Mouse (Mus musculus) spleen, postnatal 14 days (tissue): ENCODE results near the gene Nav2.

Experiments used
- DNase-seq, 2 experiments: peaks; one replicate each; pipeline ENCODE4 v3.0.0; 2021 to 2022; ENCODE audit warnings: low spot score in 2 of 2

Gene Nav2

DNA sequence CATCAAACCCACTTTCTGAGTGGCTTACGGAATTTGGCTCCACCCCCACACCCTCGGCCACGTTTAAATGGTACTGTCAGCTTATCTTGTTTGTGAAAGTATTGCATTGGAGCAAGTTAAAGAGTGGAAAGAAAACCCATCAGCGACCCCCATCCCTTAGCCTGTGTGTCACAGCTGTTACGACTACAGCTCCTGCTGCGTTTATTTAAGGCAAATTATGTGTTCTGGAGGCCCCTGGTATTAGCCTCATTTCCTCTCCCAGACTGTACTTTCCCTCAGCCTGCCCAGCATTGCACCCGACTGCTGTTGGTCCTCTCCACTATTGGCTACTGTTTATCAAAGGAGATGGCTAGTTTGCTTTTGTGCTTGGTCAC lies 569.4 kb downstream of the Nav2 start:
- DNase-seq, result no peak

DNA sequence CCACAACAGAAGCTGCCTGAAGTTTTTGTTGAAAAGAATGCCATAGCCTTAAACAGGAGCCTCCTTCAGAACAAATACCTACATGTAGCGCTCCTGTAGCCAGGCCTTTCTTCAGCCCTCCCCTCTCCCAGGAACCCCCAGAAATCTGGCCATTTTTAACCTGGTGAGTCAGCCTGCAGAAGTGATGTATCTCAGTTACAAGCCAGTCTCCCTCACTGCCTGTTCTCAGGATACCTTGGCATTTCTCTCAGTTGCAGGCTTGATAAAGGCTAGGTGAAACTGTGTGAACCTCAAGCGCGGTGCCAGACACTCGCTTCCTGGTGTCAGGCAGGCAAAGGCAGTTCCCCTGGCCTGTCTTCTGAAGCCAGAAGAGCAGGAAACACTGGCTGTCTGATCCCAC lies 570.4 kb downstream of the Nav2 start:
- no peak for DNase-seq

DNA sequence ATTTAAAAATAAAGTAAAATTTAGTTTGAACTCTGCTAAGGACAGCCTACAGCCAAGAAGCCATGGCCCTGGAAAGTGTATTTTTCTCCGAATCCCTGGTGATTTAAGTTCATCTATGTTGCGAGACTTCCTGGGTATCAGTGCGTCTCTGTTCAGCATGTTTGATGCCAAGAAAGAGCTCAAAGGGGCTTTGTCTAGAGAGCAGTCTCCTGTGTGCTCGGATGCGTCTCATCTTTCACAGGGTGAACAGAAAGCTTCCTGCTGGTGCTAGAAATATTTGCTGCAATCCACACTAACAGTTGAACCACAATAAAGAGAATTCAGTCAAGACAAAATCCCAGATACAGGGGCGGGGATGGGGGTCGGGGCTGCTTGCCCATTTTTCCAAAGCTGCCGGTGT lies 572.4 kb downstream of the Nav2 start:
- no peak for DNase-seq

DNA sequence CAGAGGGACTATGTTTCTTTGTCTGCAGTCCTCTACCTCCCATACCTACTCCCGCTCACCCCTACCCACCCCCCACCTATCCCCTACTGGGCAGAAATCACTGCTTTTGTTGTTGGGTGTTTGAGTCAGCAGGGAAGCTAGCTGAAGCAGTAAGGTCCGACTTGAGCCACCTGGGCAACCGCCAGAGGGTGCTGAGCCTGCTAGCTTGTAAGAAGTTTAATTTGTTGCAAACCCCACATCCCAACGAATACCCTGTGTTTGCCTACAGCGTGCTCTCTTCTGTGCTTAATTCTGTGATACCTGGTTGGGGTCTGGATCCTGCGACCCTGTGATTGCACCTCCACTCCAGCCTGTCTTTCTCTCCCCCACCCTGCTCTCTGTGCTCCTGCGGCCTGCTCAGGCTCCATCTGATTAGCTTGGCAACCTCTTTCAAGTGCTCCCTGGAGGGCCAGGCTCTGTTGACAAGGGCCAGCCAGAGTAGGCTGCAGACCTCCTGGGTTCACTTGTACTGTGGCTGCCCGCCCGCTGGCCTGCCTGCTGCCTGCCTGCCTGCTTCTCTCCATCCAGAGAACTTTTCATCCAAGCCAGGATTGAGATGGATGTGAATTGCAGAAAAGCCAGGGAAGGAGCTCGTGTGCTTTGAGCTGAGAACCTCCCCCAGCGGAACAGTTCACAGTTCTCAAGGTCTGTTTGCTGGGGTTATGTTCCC lies 575.7 kb downstream of the Nav2 start:
- DNase-seq, result no peak

DNA sequence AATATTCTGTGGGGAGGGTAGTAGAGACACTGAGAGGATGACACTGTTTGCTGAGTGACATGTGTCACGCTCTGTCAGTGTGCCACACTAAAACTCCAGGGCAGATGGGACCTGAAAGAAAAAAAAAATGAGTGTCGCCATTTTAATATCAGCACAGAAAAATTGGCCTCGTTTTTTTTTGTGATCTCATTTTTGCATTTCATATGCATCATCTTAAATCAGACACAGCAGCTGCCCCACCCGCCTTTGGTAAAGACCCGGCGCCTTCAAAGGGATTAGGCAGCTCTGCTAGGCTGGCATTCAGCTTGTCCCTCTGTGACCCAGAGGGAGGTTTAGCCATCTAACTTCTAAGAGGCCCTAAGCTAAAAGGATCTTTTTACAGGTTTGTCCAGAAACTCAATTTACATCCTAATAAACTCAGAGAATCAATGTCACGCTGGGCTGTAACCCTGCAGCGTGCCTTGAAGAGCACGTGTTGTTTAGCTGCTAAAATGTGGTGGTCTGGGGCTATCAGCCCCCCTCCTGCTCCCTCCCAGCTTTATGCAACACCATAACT lies 576.9 kb downstream of the Nav2 start:
- no peak for DNase-seq

DNA sequence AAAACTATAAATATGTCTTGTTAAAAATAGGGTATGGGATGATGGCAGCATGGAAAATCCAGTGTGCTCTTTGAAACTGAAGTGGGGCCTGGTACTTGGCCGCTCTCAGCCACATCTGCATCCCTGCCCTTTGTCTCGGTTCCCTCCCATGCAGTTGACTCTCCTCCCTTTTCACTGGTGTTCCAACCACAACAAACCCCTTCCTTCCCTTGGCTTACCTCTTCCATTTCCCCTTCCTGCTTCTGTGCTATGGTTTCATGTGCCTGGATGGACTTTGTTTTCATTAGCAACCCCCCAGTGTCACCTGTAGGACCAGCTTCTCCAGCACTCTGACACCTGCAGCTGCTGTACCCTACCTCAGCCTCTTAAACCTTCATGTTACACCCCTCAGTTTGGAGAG lies 578.8 kb downstream of the Nav2 start:
- no peak for DNase-seq

DNA sequence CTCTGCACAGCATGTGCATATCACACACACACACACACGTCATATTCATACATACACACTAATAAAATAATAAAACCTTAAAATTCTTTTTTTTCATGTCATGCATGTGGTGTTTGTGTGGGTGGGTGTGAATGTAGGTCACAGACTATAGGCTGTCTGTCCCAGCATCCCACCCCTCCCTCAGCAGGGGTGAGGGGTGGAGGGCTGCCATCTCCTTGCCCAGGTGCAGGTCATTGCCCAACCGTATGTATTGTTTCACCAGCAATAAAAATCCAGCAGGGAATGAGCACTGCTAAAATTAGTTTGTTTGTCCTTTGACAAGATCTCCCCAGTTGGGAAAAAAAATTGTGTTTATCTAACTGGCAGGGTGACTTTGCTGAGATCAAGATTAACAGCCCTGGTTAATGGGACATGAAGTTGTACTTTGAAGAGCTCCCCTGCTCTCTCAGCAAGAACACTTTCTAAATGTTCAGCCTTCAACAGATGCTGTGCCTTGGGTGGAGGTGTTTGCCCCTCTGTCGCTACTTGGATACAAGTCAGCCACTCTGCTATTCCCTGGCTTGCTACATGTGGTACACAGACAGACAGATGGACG lies 580.1 kb downstream of the Nav2 start:
- DNase-seq, result no peak

DNA sequence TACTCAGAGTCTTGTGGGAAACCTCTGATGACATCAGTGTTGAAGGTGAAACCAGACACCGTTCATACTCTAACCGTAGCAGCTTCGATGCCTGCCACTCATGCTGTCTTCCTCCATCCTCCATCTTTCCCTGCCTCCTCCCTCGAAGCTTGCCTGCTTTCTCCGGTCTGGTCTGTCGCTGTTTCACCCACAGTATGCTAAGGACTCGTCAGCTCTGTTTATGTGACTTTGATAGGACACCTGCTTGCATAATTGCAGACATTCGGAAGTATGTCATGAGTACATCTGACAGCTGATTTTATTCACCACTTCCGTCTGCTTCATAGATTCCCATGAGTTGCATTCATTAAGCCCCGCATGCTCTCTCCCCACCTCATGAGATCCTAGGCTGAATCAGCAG lies 582.3 kb downstream of the Nav2 start:
- DNase-seq, result no peak

DNA sequence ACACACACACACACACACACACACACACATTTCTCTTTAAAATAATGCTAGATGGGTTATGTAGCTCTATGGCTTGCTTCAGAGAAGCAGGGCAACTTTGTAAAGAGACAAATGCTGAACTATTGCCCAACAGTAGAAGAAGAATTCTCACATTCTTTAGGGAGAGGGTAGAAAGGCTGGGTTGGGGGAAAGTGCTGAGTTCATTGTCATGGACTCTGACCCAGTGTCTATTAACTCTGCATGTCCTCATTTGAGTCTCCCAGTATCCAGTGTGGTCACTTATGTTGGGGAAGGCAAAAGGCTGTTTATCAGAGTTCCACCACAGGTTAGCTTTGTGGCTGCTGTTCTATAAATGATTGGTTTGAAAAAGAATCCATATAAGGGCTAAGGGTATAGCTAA lies 584.1 kb downstream of the Nav2 start:
- DNase-seq, result no peak

DNA sequence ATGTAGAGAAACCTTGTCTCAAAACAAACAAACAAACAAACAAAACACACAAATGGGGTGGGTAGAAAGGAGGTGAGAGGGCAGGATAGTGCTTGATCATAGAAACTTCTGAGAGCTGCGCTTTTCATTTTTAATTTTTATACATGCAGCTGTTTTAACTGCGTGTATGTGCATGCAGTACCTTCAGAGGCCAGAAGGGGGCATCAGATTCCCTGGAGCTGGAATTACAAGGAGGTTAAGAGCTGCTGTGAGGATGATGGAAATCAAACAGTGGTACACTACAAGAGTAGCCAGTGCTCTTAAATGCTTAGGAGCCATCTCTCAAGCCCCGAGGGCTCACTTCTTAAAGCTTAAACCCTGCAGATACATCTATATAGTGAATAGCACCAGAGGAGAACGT lies 584.7 kb downstream of the Nav2 start:
- DNase-seq, result peak in 1 of 2 experiments; percentile 21

DNA sequence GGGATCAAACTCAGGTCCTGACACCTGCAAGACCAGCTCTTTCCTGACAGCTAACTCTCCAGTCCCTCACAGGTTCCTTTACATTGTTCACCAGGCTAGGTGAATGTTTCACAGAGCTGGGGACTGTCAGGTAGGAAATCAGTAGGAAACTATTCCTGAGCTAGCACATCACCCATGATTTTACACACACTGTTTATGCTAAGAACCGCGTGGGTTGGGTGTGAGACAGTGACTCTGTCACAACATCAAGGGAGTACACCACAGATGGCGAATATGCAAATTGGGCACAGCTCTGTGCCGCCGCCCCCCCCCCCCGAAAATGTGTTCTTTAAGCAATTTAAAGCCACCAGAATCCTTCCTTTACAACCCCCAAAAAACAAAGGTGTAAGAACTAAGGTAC lies 586.1 kb downstream of the Nav2 start:
- DNase-seq, result no peak

DNA sequence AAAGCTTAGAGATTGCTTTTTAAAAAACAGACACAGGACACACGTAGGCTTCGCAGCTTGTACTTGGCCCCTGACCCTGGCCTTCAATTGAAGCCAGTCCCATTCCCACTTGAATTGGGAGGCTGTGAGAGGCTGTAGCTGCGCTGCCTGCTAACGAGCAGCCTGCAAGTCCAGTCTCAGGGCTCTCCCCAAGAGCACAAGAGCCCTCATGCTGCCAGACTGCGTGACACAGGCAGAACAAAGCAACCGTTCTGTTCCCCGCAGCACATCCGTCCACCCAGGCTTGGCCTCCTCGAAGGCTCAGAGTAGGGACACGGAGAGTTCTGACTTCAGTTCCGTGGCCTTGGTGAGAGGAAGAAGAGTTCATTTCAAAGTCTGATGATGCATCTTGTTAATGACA lies 587.6 kb downstream of the Nav2 start:
- DNase-seq, result no peak

DNA sequence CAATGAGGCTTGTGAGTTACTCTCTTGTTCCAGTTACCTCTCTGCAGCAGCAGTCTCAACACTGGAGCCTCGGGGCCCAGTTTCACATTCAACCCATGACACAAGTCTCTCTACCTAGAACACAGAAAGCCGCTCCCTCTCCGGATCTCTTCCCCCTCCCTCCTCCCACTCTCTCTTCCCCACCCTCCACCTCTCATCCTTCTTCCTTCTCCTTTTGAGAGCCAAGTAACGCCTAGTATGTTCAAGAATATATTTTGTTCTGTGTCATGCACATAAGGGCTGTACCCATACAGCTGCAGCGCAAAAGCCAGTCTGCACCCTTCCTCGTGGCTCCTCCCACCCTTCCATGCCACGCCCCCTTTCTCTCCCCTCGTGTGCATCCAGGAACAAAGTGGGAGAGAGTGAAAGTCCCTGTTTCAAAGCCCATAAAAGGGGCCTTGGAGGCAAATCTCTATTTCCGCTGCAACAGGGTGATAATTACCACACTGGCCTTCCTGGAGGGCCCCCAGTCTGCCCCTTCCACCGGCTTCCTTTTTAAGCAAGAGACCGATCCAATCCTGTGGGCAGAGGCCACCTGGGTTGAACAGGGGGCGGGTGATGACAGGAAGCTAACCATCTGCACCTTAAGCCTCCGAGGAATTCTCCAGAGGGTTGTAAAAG lies 588.4 kb downstream of the Nav2 start:
- DNase-seq, result no peak

DNA sequence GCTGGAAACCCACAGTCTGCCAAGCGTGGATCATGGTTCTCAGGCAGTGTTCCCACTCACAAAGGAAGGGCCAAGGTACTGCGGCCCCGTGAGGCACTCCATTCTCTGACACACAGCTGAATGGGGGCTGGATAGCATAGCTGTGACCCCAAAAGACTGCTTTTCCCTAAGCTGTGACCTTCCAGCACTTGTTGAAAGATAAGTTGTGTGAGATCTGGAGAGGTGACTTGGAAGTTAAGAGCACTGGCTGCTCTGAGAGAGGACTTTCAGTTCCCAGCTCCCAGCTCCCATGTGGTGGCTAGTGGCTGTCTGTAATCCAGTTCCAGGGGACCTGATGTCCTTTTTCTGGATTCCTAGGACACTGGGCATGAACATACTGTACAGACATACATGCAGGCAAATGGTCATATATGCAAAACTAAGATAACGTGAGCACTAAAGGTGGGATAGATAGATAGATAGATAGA lies 588.9 kb downstream of the Nav2 start:
- no peak for DNase-seq

DNA sequence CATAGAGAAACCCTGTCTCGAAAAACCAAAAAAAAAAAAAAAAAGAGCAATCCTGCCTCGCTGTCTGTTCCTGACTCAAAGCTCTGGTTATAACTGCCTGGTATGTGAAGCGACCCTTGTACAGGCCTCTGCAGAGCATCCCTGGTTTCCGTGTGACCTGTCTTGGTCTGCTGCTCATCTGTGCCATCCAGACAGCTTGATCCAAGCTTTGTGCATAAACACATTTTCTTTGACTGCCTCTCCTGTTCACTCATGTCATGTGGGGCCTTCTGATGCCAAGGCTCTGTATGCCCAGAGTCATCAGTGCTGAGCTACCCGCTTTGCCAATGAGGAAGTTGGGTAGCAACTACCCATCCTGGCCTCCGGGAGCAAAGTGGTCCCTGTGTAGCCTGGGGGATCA lies 591.1 kb downstream of the Nav2 start:
- no peak for DNase-seq

DNA sequence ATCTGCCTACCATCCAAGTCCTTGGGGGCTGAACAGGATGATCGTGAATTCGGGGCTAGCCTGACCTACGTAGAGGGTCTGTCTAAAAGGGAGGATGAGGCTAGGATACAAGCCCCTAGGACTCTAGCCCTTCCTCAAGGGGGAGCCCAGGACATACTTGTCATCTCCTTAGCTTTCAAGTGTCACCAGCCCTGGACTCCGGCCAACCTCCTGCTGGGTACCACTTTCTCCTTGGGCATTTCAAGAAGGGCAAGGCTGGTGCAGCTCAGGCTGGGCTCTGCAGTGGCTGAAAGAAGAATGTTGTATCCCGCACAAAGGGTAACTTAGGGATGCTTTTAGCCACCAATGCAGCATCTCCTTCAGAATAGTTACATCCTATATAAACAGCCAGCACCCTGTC lies 592.4 kb downstream of the Nav2 start:
- no peak for DNase-seq

DNA sequence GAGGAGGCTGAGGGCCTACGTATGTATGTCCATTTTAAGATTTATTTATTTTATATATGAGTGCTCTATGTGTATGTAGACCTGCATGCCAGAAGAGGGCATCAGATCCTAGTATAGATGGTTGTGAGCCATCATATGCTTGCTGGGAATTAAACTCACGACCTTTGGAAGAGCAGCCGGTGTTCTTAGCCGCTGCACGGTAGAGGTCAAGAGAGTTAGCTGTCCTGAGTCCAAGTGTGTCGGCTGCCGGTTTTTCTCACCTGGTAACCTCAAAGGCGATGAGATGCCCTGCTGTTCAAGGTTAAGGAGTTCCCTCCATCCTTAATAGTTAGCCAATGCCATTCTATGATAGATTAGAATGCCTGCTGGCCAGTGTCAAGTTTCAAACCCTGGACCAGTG lies 594.9 kb downstream of the Nav2 start:
- no peak for DNase-seq

DNA sequence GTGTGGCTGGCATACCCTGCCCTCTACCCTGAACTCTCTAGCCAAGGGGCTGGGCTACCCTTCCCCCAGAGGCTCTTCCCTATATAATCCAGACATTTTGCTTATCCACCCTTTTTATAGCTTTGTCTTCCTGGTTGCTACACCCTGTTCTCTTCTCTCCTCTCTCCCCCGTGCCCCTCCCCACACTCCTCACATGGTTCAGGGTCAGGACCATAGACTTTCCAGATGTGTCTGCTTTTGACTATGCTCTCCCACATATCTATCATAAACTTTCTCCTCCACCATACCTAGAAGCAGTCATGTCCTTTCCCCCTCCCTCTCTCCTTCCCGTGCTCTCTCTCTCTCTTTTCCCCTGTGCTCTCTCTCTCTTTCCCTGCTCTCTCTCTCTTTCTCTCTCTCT lies 595.4 kb downstream of the Nav2 start:
- no peak for DNase-seq

DNA sequence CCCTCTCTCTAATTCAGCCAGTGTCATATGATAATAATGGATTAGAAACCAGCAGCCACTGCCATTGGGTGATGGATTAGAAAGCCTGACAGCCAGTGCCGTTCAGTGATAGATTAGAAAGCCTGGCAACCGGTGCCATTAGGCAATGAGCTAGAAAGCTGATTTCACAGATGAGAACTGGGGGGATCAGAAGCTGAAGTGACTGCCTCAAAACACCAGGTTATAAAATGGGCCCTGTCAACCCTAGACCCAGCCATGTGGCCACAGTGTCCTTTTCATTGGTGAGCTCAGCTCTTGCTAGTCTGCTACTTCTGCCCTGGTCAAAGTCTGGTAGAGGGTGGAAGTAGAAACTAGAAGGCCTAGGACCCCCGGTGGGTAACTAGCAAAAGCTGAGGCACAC lies 595.8 kb downstream of the Nav2 start:
- DNase-seq, result no peak

DNA sequence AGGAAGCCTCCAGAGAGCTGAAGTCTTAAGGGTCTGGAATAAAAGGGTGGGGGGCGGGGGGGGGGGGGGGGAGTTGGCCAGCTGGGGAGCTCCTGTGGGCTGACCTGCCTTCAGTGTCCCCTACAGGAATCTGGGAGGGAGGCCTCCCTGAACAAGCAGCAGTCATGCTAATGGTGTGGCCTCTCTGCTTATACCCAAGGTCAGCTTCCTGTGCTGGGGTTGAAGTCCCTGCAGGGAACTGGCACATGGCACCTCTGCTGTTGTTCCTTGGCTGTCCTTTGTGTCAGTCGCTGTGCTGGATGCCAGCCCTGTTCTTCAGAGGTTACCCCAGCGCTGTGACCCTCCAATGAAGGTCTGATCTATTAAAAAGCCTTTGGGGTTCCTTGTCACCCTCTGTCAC lies 596.5 kb downstream of the Nav2 start:
- no peak for DNase-seq

DNA sequence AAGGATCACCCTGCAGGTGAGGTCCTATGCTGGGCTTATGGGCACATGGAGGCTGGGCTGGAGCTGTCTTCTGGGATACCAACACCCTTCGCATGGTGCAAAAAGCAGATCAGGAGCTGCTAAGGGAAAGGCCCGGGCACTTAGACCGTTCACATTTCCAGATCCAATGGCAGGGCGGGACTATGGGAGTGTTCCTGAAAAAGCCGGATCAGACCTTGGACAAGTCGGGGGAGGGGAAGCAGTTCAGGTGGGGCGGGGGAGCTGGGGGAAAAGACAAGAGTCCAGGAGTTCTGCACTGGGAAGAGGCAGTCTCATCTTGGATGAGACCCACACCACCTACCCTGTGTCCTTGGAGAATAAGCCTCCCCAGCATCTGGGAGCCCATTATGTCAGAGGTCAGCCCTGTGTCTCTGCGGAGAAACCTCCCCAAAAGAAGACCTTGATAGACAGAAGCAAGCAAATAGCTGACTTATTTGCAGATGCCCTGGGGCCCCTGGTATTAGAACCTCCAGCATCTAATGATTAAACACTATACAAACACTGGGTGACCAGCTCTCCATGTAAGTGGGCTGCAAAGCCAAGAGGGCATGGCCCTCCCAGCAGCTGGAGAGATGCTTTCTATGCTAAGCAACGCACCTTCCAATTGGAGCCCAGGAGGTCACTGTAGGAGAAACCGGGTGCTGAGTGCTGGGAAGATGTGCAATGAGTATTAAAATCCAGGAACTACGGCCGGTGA lies 597.7 kb downstream of the Nav2 start:
- DNase-seq, result no peak

DNA sequence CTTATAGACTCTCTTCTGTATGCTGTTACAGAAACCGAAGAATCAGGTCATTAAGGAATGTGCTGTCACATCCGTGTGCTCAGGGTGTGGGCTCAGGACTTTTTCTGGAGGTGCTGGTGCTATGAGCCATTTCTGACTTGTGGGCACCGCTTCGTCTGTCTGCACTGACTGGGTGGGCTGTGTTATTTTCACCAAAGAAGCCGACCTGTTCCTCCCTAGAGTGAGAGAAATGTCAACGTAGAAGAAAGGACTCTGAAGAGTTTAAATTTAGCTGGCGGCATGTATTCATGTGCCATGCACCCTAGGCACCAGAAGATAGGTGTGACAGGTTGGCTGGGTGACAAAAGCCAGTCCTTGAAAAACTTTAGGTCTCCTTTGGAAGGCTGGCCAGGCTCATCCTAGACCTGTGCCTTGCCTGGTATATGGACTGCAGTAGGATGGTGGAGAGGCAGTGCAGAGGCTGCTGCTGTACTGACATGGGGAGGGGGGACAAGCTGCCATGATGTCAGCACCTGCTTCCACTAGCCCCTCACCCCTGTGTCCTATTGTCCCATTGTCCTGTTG lies 599.5 kb downstream of the Nav2 start:
- DNase-seq, result no peak
